Mouse (Mus musculus) embryo, embryonic 11.5 days (tissue): Measurements from ENCODE around the gene Gba.
"Not testable (repeated sequence)": the region's sequence is repeated elsewhere in the genome, so short reads cannot be mapped to it uniquely, and the experiment has no call there.

Experiments used
- DNase-seq: peaks from one replicate; pipeline ENCODE4 v3.0.0-alpha.2; 2012; ENCODE audit warnings: low read depth, low spot score

Gene Gba

GRCm38 (mm10) chr3:89202253-89203141, at the start of gene Gba:
Gene Gba (plus strand): TSS chr3:89202928.
- peak; percentile 83 for DNase-seq

GRCm38 (mm10) chr3:89156951-89157350, 45.8 kb upstream of the Gba start:
- DNase-seq = no peak

GRCm38 (mm10) chr3:89158651-89159050, 44.1 kb upstream of the Gba start:
- no peak for DNase-seq

GRCm38 (mm10) chr3:89159211-89159610, 43.5 kb upstream of the Gba start:
- peak; percentile 59 for DNase-seq

- DNase-seq = peak; percentile 68
Measured at GRCm38 (mm10) chr3:89159616-89160344, 42.9 kb upstream of the Gba start, which contains the start of gene Hcn3. Gene Hcn3 (minus strand): TSS chr3:89160196.

GRCm38 (mm10) chr3:89161207-89161606, 41.5 kb upstream of the Gba start:
- DNase-seq = not testable (repeated sequence)

- no peak for DNase-seq
Measured at GRCm38 (mm10) chr3:89161786-89162185, 40.9 kb upstream of the Gba start.

GRCm38 (mm10) chr3:89163123-89163522, 39.6 kb upstream of the Gba start:
- no peak for DNase-seq

GRCm38 (mm10) chr3:89163643-89164245, 39.0 kb upstream of the Gba start:
- no peak for DNase-seq

GRCm38 (mm10) chr3:89164506-89165267, 38.0 kb upstream of the Gba start, which contains the start of gene Clk2:
Gene Clk2 (plus strand): TSS chr3:89164795.
- peak; percentile 85 for DNase-seq

GRCm38 (mm10) chr3:89165268-89165870, 37.4 kb upstream of the Gba start:
- no peak for DNase-seq

GRCm38 (mm10) chr3:89166945-89167344, 35.8 kb upstream of the Gba start:
- no peak for DNase-seq

- DNase-seq = no peak
Measured at GRCm38 (mm10) chr3:89174844-89175243, 27.9 kb upstream of the Gba start.

GRCm38 (mm10) chr3:89175544-89175943, 27.2 kb upstream of the Gba start:
- no peak for DNase-seq

GRCm38 (mm10) chr3:89176421-89176820, 26.3 kb upstream of the Gba start:
- DNase-seq = no peak

GRCm38 (mm10) chr3:89177242-89178106, 25.3 kb upstream of the Gba start, which contains the start of gene Scamp3:
Gene Scamp3 (plus strand): TSS chr3:89177473.
- peak; percentile 95 for DNase-seq

GRCm38 (mm10) chr3:89178107-89178385, 24.7 kb upstream of the Gba start:
- DNase-seq = no peak

- no peak for DNase-seq
Measured at GRCm38 (mm10) chr3:89179056-89179455, 23.7 kb upstream of the Gba start.

GRCm38 (mm10) chr3:89181749-89182500, 20.8 kb upstream of the Gba start:
- DNase-seq = no peak
